Mouse (Mus musculus): ENCODE results near the gene Anxa9. TPM values are rescaled to one million over a fixed set of nuclear protein-coding genes. Genes with fewer than 3 reads are reported as not detected.

Anxa9 gene
- total and polyA plus RNA-seq, 3 experiments: 1.5 to 4.1 (median 2.5) TPM

DNA sequence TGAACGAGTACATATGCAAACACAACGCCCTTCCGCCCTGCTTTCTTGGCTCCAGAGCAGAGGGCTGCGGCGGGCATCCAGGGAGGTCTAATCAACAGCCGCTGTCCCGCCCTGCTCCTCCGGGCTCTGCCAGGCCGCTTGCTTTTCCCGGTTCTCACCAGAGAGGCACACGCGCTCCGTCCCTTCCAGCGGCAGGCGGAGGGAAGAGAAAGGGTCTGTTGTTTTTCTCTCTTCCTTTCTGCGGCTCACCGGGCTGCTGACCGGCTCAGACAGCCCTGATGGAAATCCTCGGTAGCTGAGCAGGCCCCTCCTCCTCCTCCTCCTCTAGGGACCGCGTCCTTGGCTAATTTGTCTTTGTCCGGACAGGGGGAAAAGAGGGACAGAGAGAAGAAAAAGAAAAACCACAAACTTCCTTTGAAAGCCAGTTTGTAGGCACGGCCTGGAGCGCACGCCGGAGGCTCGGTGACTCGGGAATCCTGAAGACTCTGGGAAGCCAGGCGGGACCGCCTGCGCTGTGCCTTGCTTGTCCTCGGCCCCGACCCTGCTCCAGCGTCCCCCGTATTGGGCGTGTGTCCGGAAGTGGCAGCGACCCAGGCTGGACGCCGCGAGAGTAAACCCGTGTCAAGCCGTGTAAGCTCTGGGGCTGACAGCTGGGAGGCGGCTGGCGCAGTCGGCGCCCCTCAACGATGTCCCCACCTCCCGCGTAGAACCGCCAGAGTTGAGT, 23.9 kb downstream of the Anxa9 start:
- Histone ChIP-seq H3K9ac (ENCODE audit: insufficient read depth, low read depth) (peak overlapping the region; percentile 96), H3K4me3 (replicated peaks in 1 of 3; ENCODE audit: low read depth in 2 of 3, low read length in 2 of 3, poor library complexity in 1 of 3) (peak overlapping the region; percentile 68 to 86 (median 75)), H3K27ac (ENCODE audit: insufficient read depth, low read depth) (peak overlapping the region; percentile 41; the same call in 1 of the 2 replicates), H3K36me3 (replicated peaks in 1 of 2; ENCODE audit: control insufficient read depth in 1 of 2, insufficient read depth in 1 of 2, low read length in 1 of 2) (peaks cover 2 to 7% of the 10 kb centered on the region in 2 experiments), H3K27me3 (replicated peaks) (no peaks in the 10 kb centered on the region), H3K4me2 (ENCODE audit: insufficient read depth, low read depth, poor library complexity, severe bottlenecking) (peak overlapping the region; percentile 80), H3K79me2 (replicated peaks; ENCODE audit: control insufficient read depth, extremely low read depth, insufficient read depth, poor library complexity, severe bottlenecking) (0 out of 2 replicates have a peak, but pooled peaks cover 2% of the 10 kb centered on the region), H3K4me1 (ENCODE audit: control insufficient read depth in 1 of 2, insufficient read depth in 2 of 2) (peaks cover 0 to 22% of the 10 kb centered on the region in 2 experiments; a peak in 2 of 4 replicates), H3K9me3 (replicated peaks; ENCODE audit: low read length) (no peaks in the 10 kb centered on the region)
- dilution Hi-C loops (cut with MboI; ENCODE audit: extremely low pct_ligation_motif_present, extremely low pct_unique_long_range_greater_than_20kb, low sequenced_read_pairs): no loop called here
- DNase-seq (ENCODE audit: extremely low read depth): peak; percentile 28
- in situ Hi-C loops (cut with MboI; ENCODE audit: low pct_ligation_motif_present, low pct_unique_long_range_greater_than_20kb, low sequenced_read_pairs): no loop called here
- no peak for TF ChIP-seq ZC3H11A (IDR thresholded peaks at IDR 0.05; ENCODE audit: low read depth, low read length)
- no peak for TF ChIP-seq KAT2A (IDR thresholded peaks at IDR 0.05; ENCODE audit: insufficient replicate concordance, low read length)
- 0 out of 2 replicates have a peak, but pooled peaks have one; percentile 23 for TF ChIP-seq CHD2 (IDR thresholded peaks at IDR 0.05; ENCODE audit: low read length)
- TF ChIP-seq EP300 (IDR thresholded peaks at IDR 0.05; ENCODE audit: low read length): no peak
- TF ChIP-seq ELF1 (IDR thresholded peaks at IDR 0.05; ENCODE audit: low read depth, low read length): peak; percentile 74
- TF ChIP-seq SMC3 (IDR thresholded peaks at IDR 0.05; ENCODE audit: low read depth, low read length): no peak
- no peak; the same call in 1 of the 2 replicates for TF ChIP-seq ETS1 (conservative IDR thresholded peaks at IDR 0.05; ENCODE audit: low read depth, low read length)
- TF ChIP-seq SIN3A (IDR thresholded peaks at IDR 0.05; ENCODE audit: low read length): peak; percentile 36; the same call in 1 of the 2 replicates
- no peak; the same call in 1 of the 2 replicates for TF ChIP-seq BHLHE40 (IDR thresholded peaks at IDR 0.05; ENCODE audit: low read depth, low read length)
- TF ChIP-seq HCFC1 (IDR thresholded peaks at IDR 0.05; ENCODE audit: low read depth, low read length): peak; percentile 20; the same call in 1 of the 2 replicates
- 0 out of 2 replicates have a peak, but pooled peaks have one; percentile 10 for TF ChIP-seq NELFE (IDR thresholded peaks at IDR 0.05; ENCODE audit: low read depth, low read length)
- no peak for TF ChIP-seq IRF4 (IDR thresholded peaks at IDR 0.05; ENCODE audit: low read depth, low read length)
- TF ChIP-seq USF2 (conservative IDR thresholded peaks at IDR 0.05; ENCODE audit: low read depth, low read length): no peak
- no peak for TF ChIP-seq RCOR1 (conservative IDR thresholded peaks at IDR 0.05; ENCODE audit: low read depth, low read length)
- TF ChIP-seq POLR2AphosphoS2 (IDR thresholded peaks at IDR 0.05; ENCODE audit: low read depth, low read length): no peak
- 0 out of 2 replicates have a peak, but pooled peaks have one; percentile 34 for TF ChIP-seq TBP (conservative IDR thresholded peaks at IDR 0.05; ENCODE audit: low read depth, low read length)
- peak; percentile 29; the same call in 1 of the 2 replicates for TF ChIP-seq MXI1 (IDR thresholded peaks at IDR 0.05; ENCODE audit: low read depth, low read length)
- TF ChIP-seq ZNF384 (IDR thresholded peaks at IDR 0.05; ENCODE audit: low read depth, low read length): no peak
- no peak for TF ChIP-seq E2F4 (IDR thresholded peaks at IDR 0.05; ENCODE audit: insufficient replicate concordance, low read depth, low read length)
- TF ChIP-seq POLR2A (IDR thresholded peaks at IDR 0.05; ENCODE audit: low read depth, low read length): 0 out of 2 replicates have a peak, but pooled peaks have one; percentile 27
- TF ChIP-seq JUN (IDR thresholded peaks at IDR 0.05; ENCODE audit: insufficient read depth, low read depth, low read length): no peak
- TF ChIP-seq ZKSCAN1 (IDR thresholded peaks at IDR 0.05; ENCODE audit: borderline replicate concordance, low read depth, low read length): no peak
- 0 out of 2 replicates have a peak, but pooled peaks have one; percentile 31 for TF ChIP-seq ZMIZ1 (IDR thresholded peaks at IDR 0.05; ENCODE audit: low read depth, low read length)

Measured in CH12.LX (cell line).